Mouse (Mus musculus): ENCODE measurements around the gene Mettl1. TPM values are rescaled to one million over a fixed set of nuclear protein-coding genes. Genes with fewer than 3 reads are reported as not detected.

Mettl1 gene
- total RNA-seq, 1 experiment from 2014 or later, result 16.5 TPM

DNA sequence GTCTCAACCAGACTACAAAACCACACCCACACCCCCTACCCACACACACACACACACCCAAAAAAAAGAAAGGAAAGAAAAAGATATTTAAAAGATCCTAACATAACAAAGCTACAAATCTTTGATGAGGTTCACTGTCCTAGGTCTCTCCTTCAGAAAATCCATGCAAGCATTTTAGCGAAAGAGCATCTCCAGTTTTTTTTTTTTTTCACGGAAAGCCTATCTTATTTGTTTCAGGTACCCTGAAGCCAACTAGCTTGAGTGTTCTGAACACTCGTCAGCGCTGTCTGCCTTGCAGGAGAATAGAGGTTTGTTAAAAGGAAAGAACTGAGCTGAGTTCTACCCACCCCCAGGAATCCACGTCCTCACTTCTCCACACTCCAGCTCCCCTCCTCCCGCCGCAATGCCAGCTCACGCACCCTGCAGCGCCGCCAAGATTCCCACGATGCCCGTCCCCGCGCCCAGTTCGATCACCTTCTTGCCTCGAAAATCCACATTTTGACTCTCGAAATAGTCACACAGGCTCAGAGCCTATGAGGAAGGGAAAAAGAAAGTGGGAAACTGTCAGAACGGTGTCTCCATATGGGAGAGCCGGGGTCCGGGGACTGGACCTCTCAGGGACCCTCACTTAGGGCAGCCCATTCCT, 522 bp upstream of the Mettl1 start:
- peak in 1 of 2 experiments; percentile 5; a peak in 2 of 4 replicates for ATAC-seq (replicated peaks in 1 of 2; ENCODE audit: insufficient read depth in 1 of 2, low FRiP score in 2 of 2, low TSS enrichment in 1 of 2, low read depth in 1 of 2, poor library complexity in 2 of 2, severe bottlenecking in 2 of 2)

DNA sequence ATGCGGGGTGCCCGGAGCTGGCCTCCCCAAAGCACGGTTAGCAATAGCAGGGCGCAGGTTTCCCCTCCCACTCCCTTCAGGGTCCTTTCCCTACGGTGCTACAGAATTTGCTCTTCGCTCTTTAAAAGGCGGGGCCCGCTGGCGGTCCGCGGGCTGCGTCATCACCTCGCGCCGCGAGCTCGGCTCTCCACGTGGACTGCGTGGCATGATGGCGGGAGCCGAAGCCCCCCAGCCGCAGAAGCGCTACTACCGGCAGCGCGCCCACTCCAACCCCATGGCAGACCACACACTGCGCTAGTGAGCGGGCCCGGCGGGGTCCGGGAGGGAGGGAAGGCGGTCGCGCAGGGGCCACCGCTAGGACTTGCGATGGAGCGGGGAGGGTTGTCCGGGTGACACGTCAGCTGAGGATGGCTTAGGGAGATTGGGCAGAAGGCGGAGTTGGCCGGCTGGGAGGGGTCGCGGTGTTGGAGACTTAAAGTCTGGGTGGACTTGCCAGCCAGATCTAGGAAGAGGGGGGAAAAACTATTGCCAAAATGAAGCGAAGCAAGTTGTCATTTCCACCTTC, 642 bp downstream of the Mettl1 start:
- ATAC-seq (replicated peaks in 1 of 2; ENCODE audit: insufficient read depth in 1 of 2, low FRiP score in 2 of 2, low TSS enrichment in 1 of 2, low read depth in 1 of 2, poor library complexity in 2 of 2, severe bottlenecking in 2 of 2), result peak; percentile 43 to 81

DNA sequence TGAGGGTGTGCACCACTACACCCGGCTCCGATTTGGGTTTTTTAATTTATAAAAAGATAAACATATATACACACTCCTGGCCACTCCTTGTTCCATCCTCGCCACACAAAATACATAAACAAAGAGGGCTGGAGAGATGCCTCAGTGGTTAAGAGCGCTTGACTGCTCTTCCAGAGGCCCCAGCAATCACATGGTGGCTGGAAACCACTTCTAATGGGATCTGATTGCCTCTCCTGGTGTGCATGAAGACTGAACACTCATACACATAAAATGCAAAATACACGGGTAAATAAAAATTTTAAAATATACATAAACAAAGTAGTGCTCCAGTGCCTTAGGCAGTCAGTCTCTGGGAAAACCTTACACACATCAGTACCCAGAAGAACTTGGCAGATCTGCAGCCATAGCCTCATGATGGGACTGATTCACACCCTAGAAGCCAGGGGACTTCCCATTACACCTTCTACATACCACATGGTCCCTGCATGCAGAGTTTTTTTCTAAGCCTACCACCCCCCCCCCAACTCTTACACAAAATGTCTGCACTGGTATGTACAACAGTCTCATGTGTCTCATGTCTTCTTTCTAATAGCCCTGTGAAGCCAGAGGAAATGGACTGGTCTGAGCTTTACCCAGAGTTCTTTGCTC, 1.4 kb downstream of the Mettl1 start:
- ATAC-seq (replicated peaks in 1 of 2; ENCODE audit: insufficient read depth in 1 of 2, low FRiP score in 2 of 2, low TSS enrichment in 1 of 2, low read depth in 1 of 2, poor library complexity in 2 of 2, severe bottlenecking in 2 of 2), result no peak

DNA sequence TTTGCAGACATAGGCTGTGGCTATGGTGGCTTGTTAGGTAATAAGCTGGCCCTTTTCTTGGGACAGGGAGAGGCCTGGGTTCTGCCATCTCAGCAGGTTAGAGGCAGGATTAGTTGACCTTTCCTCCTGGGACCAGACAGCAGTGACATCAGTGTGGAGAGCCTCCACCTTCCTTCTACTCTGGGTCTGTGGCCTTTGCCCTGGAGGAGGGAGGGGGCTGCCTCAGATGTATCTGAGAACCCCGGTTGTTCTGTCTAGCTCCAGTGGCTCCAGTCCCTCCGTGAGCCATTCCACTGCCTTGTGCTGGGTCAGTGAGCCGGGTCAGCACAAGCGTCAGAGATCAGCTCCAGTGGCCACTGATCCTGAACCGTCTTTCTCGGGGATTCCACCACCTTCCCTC, 2.0 kb downstream of the Mettl1 start:
- no peak for ATAC-seq (replicated peaks in 1 of 2; ENCODE audit: insufficient read depth in 1 of 2, low FRiP score in 2 of 2, low TSS enrichment in 1 of 2, low read depth in 1 of 2, poor library complexity in 2 of 2, severe bottlenecking in 2 of 2)

DNA sequence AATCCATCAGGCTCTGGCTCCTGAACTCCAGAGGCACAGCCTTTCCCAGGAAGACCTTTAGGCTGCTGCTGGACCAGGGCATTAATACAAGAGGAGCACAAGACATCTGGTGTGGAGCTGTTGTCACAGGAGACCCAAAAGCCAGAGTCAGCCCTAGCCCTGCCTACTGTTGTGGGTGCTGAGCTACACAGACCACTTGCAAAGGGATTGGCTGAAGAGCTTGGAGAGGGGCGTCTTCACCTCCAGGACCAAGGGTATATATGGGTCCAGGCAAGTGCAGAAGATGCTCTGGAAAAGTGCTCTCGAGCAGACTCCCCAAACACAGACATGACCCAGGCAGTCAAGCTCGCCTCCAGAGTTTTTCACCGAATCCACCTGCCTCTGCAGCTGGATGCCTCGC, 6.7 kb downstream of the Mettl1 start, which contains the start of gene Cyp27b1:
Gene Cyp27b1 (plus strand): TSS at position 297 of the 400 bp plus-strand sequence.
- ATAC-seq (replicated peaks in 1 of 2; ENCODE audit: insufficient read depth in 1 of 2, low FRiP score in 2 of 2, low TSS enrichment in 1 of 2, low read depth in 1 of 2, poor library complexity in 2 of 2, severe bottlenecking in 2 of 2), result no peak

- ATAC-seq (replicated peaks in 1 of 2; ENCODE audit: insufficient read depth in 1 of 2, low FRiP score in 2 of 2, low TSS enrichment in 1 of 2, low read depth in 1 of 2, poor library complexity in 2 of 2, severe bottlenecking in 2 of 2), result peak in 1 of 2 experiments; percentile 11; a peak in 1 of 4 replicates
These were observed 7.6 kb downstream of the Mettl1 start for GRCm38 (mm10) chr10:127048608-127049394.

DNA sequence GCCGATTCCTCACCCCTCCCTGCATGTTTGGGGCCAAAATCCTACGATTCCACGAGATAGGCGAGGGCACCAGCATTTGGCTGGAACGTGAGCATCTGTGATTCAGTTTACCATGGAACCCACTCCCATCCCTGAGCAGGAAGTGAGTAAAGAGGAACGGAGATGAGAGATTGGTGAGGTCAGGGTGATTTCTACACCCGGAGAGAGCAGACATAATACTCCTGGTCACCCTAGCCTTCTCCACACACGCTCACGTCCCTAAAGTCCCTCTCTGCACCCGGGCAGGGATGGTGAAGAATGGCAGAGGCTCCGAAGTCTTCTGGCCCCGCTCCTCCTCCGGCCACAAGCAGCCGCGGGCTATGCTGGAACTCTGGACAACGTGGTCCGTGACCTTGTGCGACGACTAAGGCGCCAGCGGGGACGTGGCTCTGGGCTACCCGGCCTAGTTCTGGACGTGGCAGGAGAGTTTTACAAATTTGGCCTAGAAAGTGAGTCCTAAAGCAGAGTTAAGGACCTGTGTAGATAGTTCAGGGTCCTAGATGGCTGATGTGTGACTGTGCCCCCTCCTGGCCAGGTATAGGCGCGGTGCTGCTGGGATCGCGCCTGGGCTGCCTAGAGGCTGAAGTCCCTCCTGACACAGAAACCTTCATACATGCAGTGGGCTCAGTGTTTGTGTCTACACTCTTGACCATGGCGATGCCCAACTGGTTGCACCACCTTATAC, 8.3 kb downstream of the Mettl1 start:
- peak; percentile 14 to 20; a peak in 2 of 4 replicates for ATAC-seq (replicated peaks in 1 of 2; ENCODE audit: insufficient read depth in 1 of 2, low FRiP score in 2 of 2, low TSS enrichment in 1 of 2, low read depth in 1 of 2, poor library complexity in 2 of 2, severe bottlenecking in 2 of 2)

DNA sequence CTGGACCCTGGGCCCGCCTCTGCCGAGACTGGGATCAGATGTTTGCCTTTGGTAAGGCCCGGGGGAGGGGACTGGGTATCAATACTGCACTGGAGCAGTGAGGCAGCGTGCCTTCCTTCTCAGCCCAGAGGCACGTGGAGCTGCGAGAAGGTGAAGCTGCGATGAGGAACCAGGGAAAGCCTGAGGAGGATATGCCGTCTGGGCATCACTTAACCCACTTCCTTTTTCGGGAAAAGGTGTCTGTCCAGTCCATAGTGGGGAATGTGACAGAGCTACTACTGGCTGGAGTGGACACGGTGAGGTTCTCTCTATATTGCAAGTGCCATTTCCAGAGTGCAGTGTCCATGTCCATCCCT, 8.9 kb downstream of the Mettl1 start:
- ATAC-seq (replicated peaks in 1 of 2; ENCODE audit: insufficient read depth in 1 of 2, low FRiP score in 2 of 2, low TSS enrichment in 1 of 2, low read depth in 1 of 2, poor library complexity in 2 of 2, severe bottlenecking in 2 of 2), result peak; percentile 6 to 22; a peak in 2 of 4 replicates

GRCm38 (mm10) chr10:127054646-127055045, 13.4 kb downstream of the Mettl1 start:
- no peak for ATAC-seq (replicated peaks in 1 of 2; ENCODE audit: insufficient read depth in 1 of 2, low FRiP score in 2 of 2, low TSS enrichment in 1 of 2, low read depth in 1 of 2, poor library complexity in 2 of 2, severe bottlenecking in 2 of 2)

- ATAC-seq (replicated peaks in 1 of 2; ENCODE audit: insufficient read depth in 1 of 2, low FRiP score in 2 of 2, low TSS enrichment in 1 of 2, low read depth in 1 of 2, poor library complexity in 2 of 2, severe bottlenecking in 2 of 2), result no peak
These were observed 14.2 kb downstream of the Mettl1 start for GRCm38 (mm10) chr10:127055406-127055805.

DNA sequence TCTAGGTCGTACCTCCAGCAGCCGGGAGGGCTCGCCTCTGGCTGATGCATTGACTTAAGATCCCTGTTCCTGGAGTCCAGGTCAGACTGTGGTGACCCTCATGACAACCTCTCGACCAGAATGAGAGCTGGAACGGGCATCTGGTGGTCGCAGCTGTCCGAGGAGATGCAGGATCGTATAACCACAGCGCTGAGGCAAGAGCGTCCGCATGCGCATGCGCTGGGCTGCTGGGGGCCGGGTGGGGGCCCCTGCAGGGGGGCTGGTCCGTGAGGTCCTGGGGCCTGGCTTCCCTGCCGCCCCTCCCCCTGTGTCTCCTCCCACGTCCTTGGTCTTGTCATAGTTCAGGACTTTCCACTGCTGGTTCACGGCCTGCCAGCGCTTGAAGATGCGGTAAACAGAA, 15.3 kb downstream of the Mettl1 start:
- ATAC-seq (replicated peaks in 1 of 2; ENCODE audit: insufficient read depth in 1 of 2, low FRiP score in 2 of 2, low TSS enrichment in 1 of 2, low read depth in 1 of 2, poor library complexity in 2 of 2, severe bottlenecking in 2 of 2), result no peak

DNA sequence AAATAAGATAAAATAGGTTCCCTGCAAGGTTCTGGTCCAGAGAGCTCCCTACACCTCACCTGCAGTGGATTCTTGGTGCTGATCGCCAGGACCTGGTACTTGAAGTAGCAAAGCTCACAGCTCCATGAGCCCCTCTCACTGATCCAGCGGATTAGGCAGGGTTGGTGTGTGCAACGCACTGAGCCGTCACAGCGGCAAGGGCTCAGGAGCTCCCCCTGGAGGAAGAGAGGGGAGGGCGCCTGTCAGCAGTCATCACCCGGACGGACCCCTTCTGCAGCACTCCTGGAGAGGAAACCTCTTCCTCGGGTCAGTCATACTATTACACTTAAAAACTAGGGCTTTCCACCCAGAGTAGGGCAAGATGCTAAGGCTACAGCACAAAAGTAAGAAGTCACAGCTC, 16.9 kb downstream of the Mettl1 start:
- ATAC-seq (replicated peaks in 1 of 2; ENCODE audit: insufficient read depth in 1 of 2, low FRiP score in 2 of 2, low TSS enrichment in 1 of 2, low read depth in 1 of 2, poor library complexity in 2 of 2, severe bottlenecking in 2 of 2), result peak; percentile 71 to 76

DNA sequence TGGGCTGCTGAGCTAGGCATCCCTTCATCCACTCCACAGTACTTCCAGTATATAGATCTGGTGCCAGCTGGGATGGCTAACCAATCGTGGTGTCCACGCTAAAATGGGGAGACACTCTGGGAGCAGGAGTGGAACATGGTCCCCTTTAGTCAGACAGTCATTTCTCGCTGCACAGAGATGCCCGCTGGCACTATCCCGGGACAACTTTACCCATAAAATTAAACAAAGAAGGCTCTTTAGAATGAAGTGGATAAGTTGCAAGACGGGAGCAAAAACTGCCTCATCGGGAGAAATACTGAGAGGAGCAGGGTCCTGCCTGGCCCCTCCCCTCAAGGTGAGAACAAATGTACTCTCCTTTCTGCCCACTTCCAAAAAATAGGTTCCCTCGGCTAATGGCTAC, 17.5 kb downstream of the Mettl1 start:
- no peak for ATAC-seq (replicated peaks in 1 of 2; ENCODE audit: insufficient read depth in 1 of 2, low FRiP score in 2 of 2, low TSS enrichment in 1 of 2, low read depth in 1 of 2, poor library complexity in 2 of 2, severe bottlenecking in 2 of 2)

- no peak for ATAC-seq (replicated peaks in 1 of 2; ENCODE audit: insufficient read depth in 1 of 2, low FRiP score in 2 of 2, low TSS enrichment in 1 of 2, low read depth in 1 of 2, poor library complexity in 2 of 2, severe bottlenecking in 2 of 2)
These were observed 18.2 kb downstream of the Mettl1 start for GRCm38 (mm10) chr10:127059174-127059967.

DNA sequence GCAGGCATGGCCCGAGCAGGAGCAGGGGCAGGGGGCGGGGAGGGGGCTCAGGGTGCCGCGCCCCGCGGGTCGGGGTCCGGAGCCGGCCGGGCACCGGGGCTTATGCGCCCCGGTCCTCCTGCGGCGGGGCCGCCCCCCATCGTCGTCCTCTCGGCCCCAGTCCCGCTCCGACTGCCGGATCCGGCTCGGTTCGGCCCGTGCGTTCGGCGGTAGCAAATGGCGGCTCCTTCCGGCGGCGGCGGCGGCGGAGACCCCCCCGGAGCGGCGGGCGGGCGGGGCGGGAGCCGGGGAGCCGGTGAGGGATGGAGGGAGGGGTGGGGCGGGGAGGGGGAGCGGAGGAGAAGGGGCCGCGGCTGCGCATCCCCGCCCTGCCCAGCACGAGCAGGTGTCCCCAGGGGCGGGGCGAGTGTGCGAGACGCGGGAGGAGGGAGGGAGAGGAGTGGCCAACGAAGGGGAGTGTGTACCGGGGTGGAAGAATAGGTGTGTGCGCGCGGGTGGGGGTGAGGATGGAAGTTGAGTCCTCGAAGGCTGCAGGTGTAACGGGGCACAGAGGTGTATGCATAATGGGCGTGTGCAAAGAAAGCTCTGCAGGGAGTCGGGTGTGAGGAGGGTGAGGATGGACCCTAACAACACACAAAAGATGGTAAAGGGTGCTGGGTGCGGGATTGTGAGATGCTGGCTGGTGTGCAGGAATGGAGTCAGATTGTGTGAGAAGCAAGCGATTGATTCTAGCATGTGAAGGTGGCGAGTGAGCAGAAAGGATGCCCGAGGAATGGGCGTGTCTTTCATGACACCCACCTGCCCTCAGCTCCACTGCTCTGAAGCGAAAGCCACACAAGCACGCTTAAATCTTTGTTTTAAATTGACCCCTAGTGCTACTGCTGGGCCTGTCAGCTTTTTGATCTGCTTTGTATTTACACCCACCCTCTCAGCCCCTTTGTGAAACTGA, 19.0 kb downstream of the Mettl1 start, which contains the start of gene March9:
Gene March9 (minus strand): TSS at position 217 of the 949 bp plus-strand sequence.
- no peak for ATAC-seq (replicated peaks in 1 of 2; ENCODE audit: insufficient read depth in 1 of 2, low FRiP score in 2 of 2, low TSS enrichment in 1 of 2, low read depth in 1 of 2, poor library complexity in 2 of 2, severe bottlenecking in 2 of 2)

DNA sequence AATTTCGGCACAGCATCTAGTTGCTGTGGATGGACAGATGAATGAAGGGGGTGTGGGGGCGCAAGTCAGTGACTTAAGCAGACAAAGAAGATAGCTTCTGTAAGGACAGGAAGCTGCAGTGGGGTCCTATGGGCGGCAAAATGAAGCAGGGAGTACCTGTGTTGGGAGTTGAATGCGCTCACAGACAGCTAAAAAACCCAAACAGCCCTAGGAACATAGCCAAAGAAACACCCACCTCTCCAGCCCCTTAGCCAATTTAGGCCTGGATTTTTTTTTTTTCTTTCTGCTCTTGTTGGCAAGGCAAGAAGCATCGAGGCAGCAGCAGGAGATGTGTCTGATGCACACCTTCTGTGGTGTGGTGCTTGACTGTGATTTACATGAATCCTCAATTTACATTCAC, 19.9 kb downstream of the Mettl1 start:
- ATAC-seq (replicated peaks in 1 of 2; ENCODE audit: insufficient read depth in 1 of 2, low FRiP score in 2 of 2, low TSS enrichment in 1 of 2, low read depth in 1 of 2, poor library complexity in 2 of 2, severe bottlenecking in 2 of 2), result no peak
